Mouse (Mus musculus): ENCODE measurements around the gene Bglap2.

GRCm38 (mm10) chr3:88334902-88335435 is 43.5 kb downstream of the Bglap2 start:
- no peak for TF ChIP-seq POLR2A (IDR thresholded peaks at IDR 0.05; ENCODE audit: control insufficient read depth, extremely low read depth, insufficient read depth, low read length, poor library complexity)
- no peak for TF ChIP-seq CTCF (IDR thresholded peaks at IDR 0.05; ENCODE audit: borderline replicate concordance, control insufficient read depth, extremely low read depth, insufficient read depth, low read length, poor library complexity)
